Mouse (Mus musculus) midbrain, embryonic 12.5 days (tissue): ENCODE data around the gene Zfp93. TPM values are rescaled to one million over a fixed set of nuclear protein-coding genes. Genes with fewer than 3 reads are reported as not detected.

Source experiments
- ATAC-seq: fragments of 200-750 bp; cut with Nextera tagmentation; 2 replicates; pipeline ENCODE4 v1.8.0; 2017; ENCODE audit warnings: low read depth, moderate TSS enrichment, moderate library complexity; ENCODE audit not compliant: low FRiP score
- H3K27ac ChIP-seq: fragments of 300-500 bp; sonication (generic); replicated peaks from 2 replicates; pipeline ENCODE4 v1.5.1; 2016; ENCODE audit warnings: mild to moderate bottlenecking
- H3K27me3 ChIP-seq: fragments of 300-500 bp; sonication (generic); 2 replicates; pipeline ENCODE4 v1.6.1; 2016; ENCODE audit warnings: mild to moderate bottlenecking
- H3K36me3 ChIP-seq: fragments of 300-500 bp; sonication (generic); 2 replicates; pipeline ENCODE4 v1.6.1; 2016
- H3K4me1 ChIP-seq: fragments of 300-500 bp; sonication (generic); 2 replicates; pipeline ENCODE4 v1.6.1; 2016
- H3K4me2 ChIP-seq: fragments of 300-500 bp; sonication (generic); replicated peaks from 2 replicates; pipeline ENCODE4 v1.6.1; 2016; ENCODE audit warnings: mild to moderate bottlenecking, moderate library complexity
- H3K4me3 ChIP-seq: fragments of 300-500 bp; sonication (generic); 2 replicates; pipeline ENCODE4 v1.5.1; 2016; ENCODE audit warnings: mild to moderate bottlenecking
- H3K9ac ChIP-seq: fragments of 300-500 bp; sonication (generic); replicated peaks from 2 replicates; pipeline ENCODE4 v1.6.1; 2016; ENCODE audit warnings: mild to moderate bottlenecking, moderate library complexity
- H3K9me3 ChIP-seq: fragments of 300-500 bp; sonication (generic); 2 replicates; pipeline ENCODE4 v1.6.1; 2016; ENCODE audit warnings: mild to moderate bottlenecking
- WGBS: fragments of 180-500 bp; shearing (Covaris S2); methylation state at CpG from one replicate; pipeline ENCODE4 v1.1.7; 2016; 5-methylcytosine and 5-hydroxymethylcytosine counted together
- polyA plus RNA-seq: library from polyadenylated mRNA; unstranded; fragments of >200 nt; fragmentation: Nextera tagmentation; extraction: Ambion mirVana; gene quantifications from 2 replicates; pipeline ENCODE4 v1.2.1, GENCODE M21; 2016

Zfp93 gene
- 7.1 and 7.7 TPM in 2 replicates for polyA plus RNA-seq

DNA sequence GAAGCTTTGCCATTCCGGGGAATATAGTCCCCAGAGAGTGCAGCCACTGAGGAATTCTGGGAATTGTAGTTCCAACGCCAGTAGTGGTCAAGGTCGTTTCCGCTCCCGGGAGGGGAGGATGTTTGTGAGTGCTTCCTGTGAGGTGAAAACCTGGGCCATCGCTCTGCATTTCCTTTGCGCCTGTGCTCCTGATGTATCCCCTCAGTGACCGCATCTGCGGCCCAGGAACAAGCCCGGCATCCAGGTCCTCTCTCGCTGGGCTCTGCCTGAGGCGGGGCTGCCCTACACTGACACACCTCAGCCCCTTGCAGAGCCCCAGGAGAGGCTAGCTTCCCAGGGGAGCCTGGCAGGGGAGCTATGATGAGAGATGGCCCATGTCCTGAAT lies at the start of gene Zfp93:
Zfp93 (plus strand) TSS at position 133 of the 385 bp plus-strand sequence.
- peak; percentile 91 for ATAC-seq
- WGBS = 2% methylated on average over 12 of the region's 12 CpGs
- peak within 1 kb of the TSS; percentile 67 for H3K4me3 ChIP-seq

DNA sequence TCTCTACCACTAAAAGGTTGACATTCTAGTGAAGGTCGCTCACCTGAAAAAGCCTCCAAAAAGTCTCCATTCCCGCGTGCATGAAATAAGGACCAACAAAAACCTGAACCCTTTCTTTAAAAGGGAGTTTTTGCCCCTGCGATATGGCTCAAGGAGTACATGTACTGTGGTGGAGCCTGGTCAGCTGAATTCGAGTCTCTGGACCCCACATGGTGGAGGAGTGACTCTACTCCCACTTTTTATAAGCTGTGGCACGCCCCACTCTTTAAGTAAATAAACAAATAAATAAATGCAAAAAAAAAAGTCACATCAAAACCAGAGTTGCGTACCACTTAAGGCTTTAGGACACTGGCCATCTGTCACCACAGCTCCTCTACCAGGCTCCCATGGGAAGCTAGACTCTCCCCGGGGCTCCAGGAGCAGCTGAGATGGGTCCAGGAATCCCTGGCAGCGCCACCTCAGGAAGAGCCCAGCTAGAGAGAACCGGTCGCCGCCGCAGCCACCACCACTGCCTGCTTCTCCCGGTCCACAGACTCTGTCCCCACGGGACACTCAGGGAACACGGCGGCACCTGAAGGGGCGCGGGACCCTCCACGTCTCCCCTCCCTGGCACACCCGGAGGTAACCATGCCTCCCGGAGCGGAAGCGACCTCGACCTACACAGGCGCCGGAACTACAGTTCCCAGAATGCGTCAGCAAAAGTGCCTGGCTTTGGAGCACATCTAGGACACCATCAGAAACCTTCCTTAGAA lies 33.0 kb upstream of the Zfp93 start, which contains the start of gene Zfp109:
Zfp109 (minus strand) TSS at position 521 of the 752 bp plus-strand sequence.
- peak within 1 kb of the TSS; percentile 80 for H3K4me3 ChIP-seq
- peak; percentile 94 for ATAC-seq
- H3K27me3 ChIP-seq = peaks cover 6% of the 10 kb centered on the region; the same call in 1 of the 2 replicates
- H3K9me3 ChIP-seq = 0 out of 2 replicates have a peak, but pooled peaks cover 3% of the 10 kb centered on the region
- peak within 1 kb of the TSS; percentile 77 for H3K9ac ChIP-seq
- peak within 1 kb of the TSS; percentile 68 for H3K4me2 ChIP-seq
- H3K27ac ChIP-seq = no peak within 1 kb of the TSS
- WGBS = 7% methylated on average over 28 of the region's 28 CpGs
- H3K4me1 ChIP-seq = peaks cover 9% of the 10 kb centered on the region
- peaks cover 5% of the 10 kb centered on the region; the same call in 1 of the 2 replicates for H3K36me3 ChIP-seq

More for the DNA sequence above, at the start of gene Zfp93:
- peak within 1 kb of the TSS; percentile 77 for H3K4me2 ChIP-seq
- H3K9me3 ChIP-seq = no peaks in the 10 kb centered on the region
- peak within 1 kb of the TSS; percentile 81 for H3K9ac ChIP-seq
- H3K4me1 ChIP-seq = peaks cover 8% of the 10 kb centered on the region
- H3K27ac ChIP-seq = peak within 1 kb of the TSS; percentile 66
- H3K27me3 ChIP-seq = no peaks in the 10 kb centered on the region
- H3K36me3 ChIP-seq = peaks cover 19% of the 10 kb centered on the region

DNA sequence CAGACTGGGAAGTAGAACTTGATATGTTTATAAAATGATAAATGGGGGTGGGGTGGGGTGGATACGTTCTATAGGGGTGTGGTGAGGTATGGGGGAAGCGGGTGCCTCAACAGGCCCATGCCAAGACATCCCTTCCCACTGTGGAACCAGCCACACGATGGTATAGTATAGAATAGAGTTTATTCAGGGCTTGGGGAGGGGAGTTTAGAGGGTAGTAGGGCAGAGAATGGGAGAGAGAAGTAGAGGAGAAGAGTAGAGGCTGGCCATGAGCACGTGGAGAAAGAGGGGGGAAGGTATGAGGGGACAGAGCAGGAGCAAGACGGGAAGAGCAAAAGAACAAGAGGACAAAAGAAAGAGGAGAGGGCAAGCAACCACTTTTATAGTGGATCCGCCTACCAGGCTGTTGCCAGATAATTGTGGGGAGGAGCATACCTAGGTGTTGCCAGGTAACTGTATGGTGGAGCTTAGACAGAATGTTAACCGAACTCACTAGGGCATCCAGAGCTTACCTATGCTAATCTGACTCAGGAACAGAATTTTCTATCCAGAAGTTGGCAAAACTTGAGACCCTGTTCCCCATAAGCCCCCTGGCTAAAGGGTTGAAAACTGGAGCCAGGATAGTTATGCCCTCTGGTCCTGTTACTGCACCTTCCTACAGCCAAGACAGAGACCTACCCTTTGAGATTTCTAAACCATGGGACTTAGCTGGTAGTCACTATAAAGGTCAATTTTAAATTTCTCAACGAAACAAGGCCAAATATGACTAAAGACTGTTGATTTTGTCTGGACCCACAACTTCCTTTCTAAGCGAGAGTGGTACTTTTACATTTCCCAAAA lies 16.2 kb upstream of the Zfp93 start:
- no peak overlapping the region for H3K9ac ChIP-seq
- no peaks in the 10 kb centered on the region for H3K9me3 ChIP-seq
- peak; percentile 67 for ATAC-seq
- no peaks in the 10 kb centered on the region for H3K36me3 ChIP-seq
- H3K4me3 ChIP-seq = peak overlapping the region; percentile 51
- peak overlapping the region; percentile 60 for H3K4me2 ChIP-seq
- no peak overlapping the region for H3K27ac ChIP-seq
- 63% methylated on average over 9 of the region's 9 CpGs for WGBS
- peaks cover 5% of the 10 kb centered on the region; the same call in 1 of the 2 replicates for H3K4me1 ChIP-seq
- H3K27me3 ChIP-seq = 0 out of 2 replicates have a peak, but pooled peaks cover 2% of the 10 kb centered on the region

DNA sequence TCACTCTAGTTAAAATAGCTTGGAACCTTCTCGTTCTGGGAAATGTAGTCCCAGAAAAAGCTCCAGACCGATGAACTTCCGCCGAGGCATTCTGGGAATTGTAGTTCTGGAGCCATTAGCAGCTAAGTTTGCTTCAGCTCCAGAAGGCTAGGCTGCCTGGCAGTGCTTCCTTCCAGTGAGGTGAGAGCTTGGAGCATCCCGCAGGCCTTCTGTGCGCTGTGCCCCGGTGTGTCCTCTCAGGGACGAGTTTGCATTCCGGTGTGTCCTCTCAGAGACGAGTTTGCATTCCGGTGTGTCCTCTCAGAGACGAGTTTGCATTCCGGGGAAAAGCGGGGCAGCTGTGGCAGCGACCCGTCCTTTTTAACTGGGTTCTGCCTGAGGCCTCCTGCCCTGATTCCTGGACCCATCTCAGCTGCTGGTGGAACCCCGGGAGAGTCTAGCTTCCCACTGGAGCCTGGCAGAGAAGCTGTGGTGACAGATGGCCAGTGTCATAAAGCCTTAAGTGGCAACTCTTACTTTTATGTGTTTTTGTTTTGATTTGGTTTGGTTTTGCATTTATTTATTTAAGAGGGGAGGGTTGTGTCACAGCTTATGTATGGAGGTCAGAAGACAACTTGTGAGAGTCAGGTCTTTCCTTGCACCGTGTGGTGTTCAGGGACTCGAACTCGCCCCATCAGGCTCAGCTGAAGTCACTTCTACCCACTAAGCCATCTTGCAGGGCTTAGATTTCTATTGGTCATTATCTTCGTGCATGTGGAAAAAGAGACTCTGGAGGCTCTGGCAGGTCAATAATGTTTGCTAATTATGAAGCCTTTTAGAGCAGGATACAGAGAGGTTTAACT lies 15.4 kb upstream of the Zfp93 start, which contains the start of gene Zfp108:
Zfp108 (plus strand) TSS at position 162 of the 842 bp plus-strand sequence.
- H3K4me1 ChIP-seq = peaks cover 5% of the 10 kb centered on the region; the same call in 1 of the 2 replicates
- 0 out of 2 replicates have a peak, but pooled peaks cover 2% of the 10 kb centered on the region for H3K27me3 ChIP-seq
- peak within 1 kb of the TSS; percentile 58 for H3K9ac ChIP-seq
- H3K9me3 ChIP-seq = no peaks in the 10 kb centered on the region
- WGBS = 21% methylated on average over 21 of the region's 21 CpGs
- ATAC-seq = peak; percentile 91
- H3K4me2 ChIP-seq = peak within 1 kb of the TSS; percentile 60
- H3K36me3 ChIP-seq = no peaks in the 10 kb centered on the region; the same call in 1 of the 2 replicates
- H3K27ac ChIP-seq = peak within 1 kb of the TSS; percentile 65
- H3K4me3 ChIP-seq = peak within 1 kb of the TSS; percentile 51

DNA sequence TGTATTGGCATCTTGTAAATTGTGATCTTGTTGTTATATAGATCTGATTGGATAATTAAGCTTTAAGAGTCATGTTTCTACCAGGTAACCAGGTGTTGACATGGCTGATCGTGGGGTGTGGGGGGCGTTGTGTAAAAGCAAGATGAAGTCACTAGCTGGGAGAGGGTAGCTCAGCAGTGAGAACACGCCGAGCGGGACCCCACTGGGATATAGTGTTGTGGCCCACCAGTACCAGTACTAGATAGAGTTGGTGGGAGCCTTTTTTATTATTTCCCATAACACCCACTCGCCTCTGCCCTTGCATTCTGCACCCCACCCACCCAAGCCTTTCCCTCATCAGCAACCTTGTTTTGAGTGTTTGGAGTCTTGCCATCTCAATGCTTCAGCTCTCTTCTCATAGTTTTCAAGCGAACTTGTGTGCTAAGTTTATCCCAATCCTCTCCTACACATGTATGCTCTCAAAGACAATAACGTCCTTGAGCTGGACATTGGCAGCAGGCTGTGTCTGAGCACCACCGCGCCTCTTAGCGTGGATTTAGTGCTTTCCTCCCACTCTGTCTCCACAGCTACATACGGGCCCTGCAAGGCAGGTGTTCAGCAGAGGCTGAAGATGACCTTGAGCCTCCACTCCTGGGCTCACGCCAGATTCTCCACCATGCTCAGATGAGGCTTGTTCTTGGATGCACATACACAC lies 10.8 kb upstream of the Zfp93 start:
- Histone ChIP-seq H3K4me3 (no peak overlapping the region), H3K4me2 (no peak overlapping the region), H3K9ac (no peak overlapping the region), H3K9me3 (no peaks in the 10 kb centered on the region), H3K27me3 (no peaks in the 10 kb centered on the region), H3K27ac (no peak overlapping the region), H3K4me1 (peaks cover 5% of the 10 kb centered on the region; the same call in 1 of the 2 replicates), H3K36me3 (peaks cover 21% of the 10 kb centered on the region)
- no peak for ATAC-seq
- 91% methylated on average over 13 of the region's 13 CpGs for WGBS

DNA sequence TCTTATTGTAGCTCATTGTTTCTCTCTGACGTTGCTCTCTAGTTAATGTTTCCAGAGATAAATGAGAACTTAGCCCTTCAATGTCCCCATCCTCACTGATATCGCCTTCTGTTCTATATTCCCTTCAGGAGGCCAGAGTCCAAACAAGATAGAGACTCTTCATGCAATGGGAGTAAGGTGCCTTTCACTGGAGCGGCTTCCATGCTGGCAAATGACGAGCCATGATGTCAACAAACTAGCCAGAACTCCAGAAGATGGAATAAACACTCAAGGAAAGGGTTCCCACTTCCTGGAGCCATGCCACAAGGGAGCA lies 10.3 kb upstream of the Zfp93 start:
- Histone ChIP-seq H3K4me3 (no peak overlapping the region), H3K4me1 (0 out of 2 replicates have a peak, but pooled peaks cover 3% of the 10 kb centered on the region), H3K9ac (no peak overlapping the region), H3K27me3 (no peaks in the 10 kb centered on the region), H3K27ac (no peak overlapping the region), H3K9me3 (no peaks in the 10 kb centered on the region), H3K36me3 (peaks cover 21% of the 10 kb centered on the region), H3K4me2 (no peak overlapping the region)
- no peak for ATAC-seq
- WGBS = 88% methylated on average over 4 of the region's 4 CpGs

DNA sequence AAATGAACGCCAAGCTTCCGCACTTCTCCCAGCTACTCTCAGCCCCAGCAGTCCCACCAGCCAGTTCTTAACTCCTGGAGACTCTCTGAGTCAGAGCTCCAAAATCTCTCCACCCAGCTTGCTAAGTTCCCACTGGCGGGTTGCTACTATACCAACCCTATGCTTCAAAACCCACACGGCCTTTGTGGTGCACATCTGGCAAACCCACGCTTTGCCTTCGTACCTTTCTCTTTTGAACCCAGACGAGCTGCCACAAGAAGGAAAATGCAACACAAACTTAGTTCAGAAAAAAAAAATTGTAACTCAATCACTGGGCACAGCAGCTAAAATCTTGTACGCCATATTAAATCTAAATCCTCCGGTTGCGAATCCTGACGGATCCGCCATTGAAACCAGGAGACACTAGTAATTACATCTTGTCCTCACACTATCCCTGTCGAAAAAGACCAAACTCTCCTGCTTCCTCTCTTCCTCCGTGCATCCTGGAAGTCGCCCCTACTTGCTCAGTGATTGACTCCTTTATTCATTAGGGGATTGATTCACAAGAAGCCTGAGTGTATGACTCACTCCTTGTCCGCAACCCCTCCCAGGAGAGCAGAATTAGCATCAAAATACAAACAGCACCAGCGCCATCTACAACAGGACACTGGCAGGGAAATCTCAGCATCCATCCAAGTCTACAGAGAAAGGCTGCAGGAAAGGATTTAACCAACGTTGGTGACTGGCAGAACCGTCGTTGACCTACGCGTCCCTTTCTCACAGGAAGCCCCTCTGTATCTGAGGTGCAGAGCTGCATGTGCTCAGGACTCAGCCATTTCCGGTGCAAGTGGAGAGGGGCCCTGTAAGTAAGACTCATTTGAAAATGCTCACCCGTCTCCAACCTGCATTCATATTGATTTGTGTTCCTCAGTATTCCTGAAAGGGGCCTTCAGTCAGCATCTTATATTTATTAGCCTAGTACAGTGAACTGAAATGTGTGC lies 1.8 kb upstream of the Zfp93 start:
- Histone ChIP-seq H3K4me3 (no peak overlapping the region), H3K9ac (no peak overlapping the region), H3K27me3 (no peaks in the 10 kb centered on the region), H3K9me3 (no peaks in the 10 kb centered on the region), H3K4me1 (peaks cover 8% of the 10 kb centered on the region), H3K27ac (no peak overlapping the region), H3K36me3 (peaks cover 1% of the 10 kb centered on the region), H3K4me2 (no peak overlapping the region)
- WGBS = 68% methylated on average over 24 of the region's 24 CpGs
- ATAC-seq = no peak

DNA sequence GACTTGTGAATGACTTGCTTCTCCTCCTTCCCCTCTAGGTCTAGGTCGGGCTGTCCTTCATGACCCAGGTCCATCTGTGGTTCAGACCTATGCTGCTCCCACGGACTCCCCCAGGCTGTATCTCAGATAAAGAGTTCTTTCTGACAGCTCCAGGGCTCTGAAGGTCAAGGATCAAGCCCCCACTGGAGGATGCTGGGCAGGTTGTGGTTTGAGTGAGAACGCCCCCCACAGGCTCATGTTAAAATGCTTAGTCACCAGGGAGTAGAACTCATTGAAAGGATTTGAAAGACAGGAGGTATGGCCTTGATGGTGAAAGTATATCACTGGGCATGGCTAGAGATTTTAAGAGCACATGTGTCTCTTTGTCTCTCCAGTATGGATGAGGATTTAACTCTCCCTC lies 964 bp upstream of the Zfp93 start:
- no peak for ATAC-seq

DNA sequence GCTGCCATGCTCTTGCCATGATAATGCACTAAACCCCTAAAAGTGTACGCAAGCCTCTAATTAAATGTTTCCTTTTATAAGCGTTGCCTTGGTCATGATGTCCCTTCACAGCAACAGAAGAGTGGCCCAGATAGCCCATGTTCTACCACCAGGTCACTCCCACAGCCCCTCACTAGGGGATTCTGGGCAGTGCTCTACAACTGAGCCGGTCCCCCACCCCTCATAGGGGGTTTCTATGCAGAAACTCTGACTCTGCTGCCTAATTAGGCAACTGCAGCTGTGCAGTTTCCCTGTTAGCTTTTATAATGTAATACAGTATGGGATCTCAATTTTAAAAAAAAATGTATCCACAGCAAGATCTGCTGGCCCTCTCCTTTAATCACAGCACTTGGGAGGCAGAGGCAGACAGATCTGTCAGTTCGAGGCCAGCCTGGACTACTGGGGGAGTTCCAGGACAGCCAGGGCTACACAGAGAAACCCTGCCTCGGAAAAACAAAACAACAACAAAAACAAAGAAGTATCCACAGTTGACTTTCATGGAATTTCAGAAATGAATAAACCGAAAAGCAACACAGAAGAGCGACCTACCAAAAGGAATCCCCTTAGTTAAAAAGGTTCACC lies 443 bp upstream of the Zfp93 start:
- Histone ChIP-seq H3K4me2 (peak overlapping the region; percentile 77), H3K9ac (peak overlapping the region; percentile 39; the same call in 1 of the 2 replicates), H3K4me1 (peaks cover 8% of the 10 kb centered on the region), H3K27me3 (no peaks in the 10 kb centered on the region), H3K9me3 (no peaks in the 10 kb centered on the region), H3K36me3 (peaks cover 14% of the 10 kb centered on the region), H3K27ac (no peak overlapping the region), H3K4me3 (peak overlapping the region; percentile 67)
- ATAC-seq = peak; percentile 59
- WGBS = 38% methylated on average over 7 of the region's 7 CpGs

More for the DNA sequence above, 964 bp upstream of the Zfp93 start:
- Histone ChIP-seq H3K27ac (no peak overlapping the region), H3K9ac (no peak overlapping the region), H3K4me3 (no peak overlapping the region), H3K36me3 (peaks cover 9% of the 10 kb centered on the region), H3K9me3 (no peaks in the 10 kb centered on the region), H3K27me3 (no peaks in the 10 kb centered on the region), H3K4me1 (peaks cover 8% of the 10 kb centered on the region), H3K4me2 (peak overlapping the region; percentile 77; the same call in 1 of the 2 replicates)
- WGBS = 82% methylated on average over 3 of the region's 3 CpGs

DNA sequence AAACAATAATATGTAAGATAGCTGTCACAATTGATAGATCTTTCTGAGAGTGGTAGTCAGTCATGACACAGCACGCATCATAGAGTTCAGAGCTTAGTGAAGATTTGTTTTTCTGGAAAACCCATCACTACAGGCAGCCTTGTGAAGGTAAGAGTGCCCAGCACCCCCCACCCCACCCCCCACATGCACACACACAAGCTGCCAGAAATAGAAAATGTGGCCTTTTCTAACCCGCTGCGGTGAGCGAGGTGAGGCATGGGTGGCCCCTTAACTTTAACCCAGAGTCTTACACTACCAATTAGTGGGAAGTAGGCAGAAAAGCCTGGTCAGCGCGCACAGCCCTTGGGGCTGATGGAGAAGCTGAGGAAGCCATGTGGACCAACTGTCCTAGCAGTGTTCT lies 971 bp downstream of the Zfp93 start:
- Histone ChIP-seq H3K27ac (no peak overlapping the region), H3K9ac (no peak overlapping the region), H3K27me3 (no peaks in the 10 kb centered on the region), H3K4me3 (no peak overlapping the region), H3K4me1 (peaks cover 8% of the 10 kb centered on the region), H3K4me2 (peak overlapping the region; percentile 77; the same call in 1 of the 2 replicates), H3K9me3 (no peaks in the 10 kb centered on the region), H3K36me3 (peaks cover 28% of the 10 kb centered on the region)
- WGBS = 97% methylated on average over 6 of the region's 6 CpGs
- no peak for ATAC-seq
